Mouse (Mus musculus) liver, embryonic 14.5 days (tissue): Measurements from ENCODE around the gene Cnga4. TPM values are rescaled to one million over a fixed set of nuclear protein-coding genes. Genes with fewer than 3 reads are reported as not detected.

Experiments used
- ATAC-seq: fragments of 200-750 bp; cut with Nextera tagmentation; 2 replicates; pipeline ENCODE4 v1.8.0; 2017; ENCODE audit warnings: moderate number of reproducible peaks, mild to moderate bottlenecking, moderate library complexity; ENCODE audit not compliant: insufficient read depth
- DNase-seq, 3 experiments: peaks; one replicate each; pipeline ENCODE4 v3.0.0-alpha.2; 2012 to 2013; ENCODE audit warnings: low read depth in 3 of 3, low spot score in 3 of 3
- H3K27ac ChIP-seq: fragments of 300-500 bp; sonication (generic); 2 replicates; pipeline ENCODE4 v1.5.1; 2014; ENCODE audit warnings: moderate library complexity, mild to moderate bottlenecking, control low read depth, inconsistent platforms
- H3K27me3 ChIP-seq: fragments of 300-500 bp; sonication (generic); 2 replicates; pipeline ENCODE4 v1.6.1; 2014; ENCODE audit warnings: mild to moderate bottlenecking, low read length, moderate library complexity; ENCODE audit not compliant: control insufficient read depth, insufficient read depth
- H3K36me3 ChIP-seq: fragments of 300-500 bp; sonication (generic); replicated peaks from 2 replicates; pipeline ENCODE4 v1.6.1; 2014; ENCODE audit warnings: low read depth; ENCODE audit not compliant: control insufficient read depth, insufficient read depth
- H3K4me1 ChIP-seq, 2 experiments: fragments of 200-500 bp in 1 of 2; fragments of 300-500 bp in 1 of 2; sonication (generic) in 1 of 2; replicated peaks; 2 replicates each; pipeline ENCODE4 v1.6.1; 2012 to 2014; ENCODE audit warnings: antibody characterized with exemption in 1 of 2, inconsistent platforms in 1 of 2, low read length in 1 of 2; ENCODE audit not compliant: control insufficient read depth in 2 of 2, insufficient read depth in 2 of 2
- H3K4me2 ChIP-seq: fragments of 300-500 bp; sonication (generic); 2 replicates; pipeline ENCODE4 v1.6.1; 2014; ENCODE audit warnings: low read depth, mild to moderate bottlenecking, control low read depth, moderate library complexity
- H3K4me3 ChIP-seq, 2 experiments: fragments of 200-500 bp in 1 of 2; fragments of 300-500 bp in 1 of 2; sonication (generic) in 1 of 2; 2 replicates each; pipeline ENCODE4 v1.5.1; 2012 to 2014; ENCODE audit warnings: low read depth in 2 of 2, low read length in 2 of 2, mild to moderate bottlenecking in 2 of 2, control low read depth in 1 of 2, inconsistent platforms in 1 of 2, moderate library complexity in 1 of 2; ENCODE audit not compliant: insufficient read depth in 1 of 2
- H3K9ac ChIP-seq: fragments of 300-500 bp; sonication (generic); replicated peaks from 2 replicates; pipeline ENCODE4 v1.6.1; 2014; ENCODE audit warnings: mild to moderate bottlenecking, control low read depth, moderate library complexity
- H3K9me3 ChIP-seq: fragments of 300-500 bp; sonication (generic); 2 replicates; pipeline ENCODE4 v1.6.1; 2016; ENCODE audit warnings: low read length, mixed read lengths; ENCODE audit not compliant: control insufficient read depth
- CTCF ChIP-seq: IDR thresholded peaks from 2 replicates; pipeline ENCODE4 v1.5.1; 2016; ENCODE audit warnings: antibody characterized with exemption, low read depth, control low read depth
- EP300 ChIP-seq: IDR thresholded peaks from 2 replicates; pipeline ENCODE4 v1.6.1; 2016; ENCODE audit warnings: antibody characterized with exemption, low read depth
- WGBS: fragments of 180-500 bp; shearing (Covaris S2); extraction: QIAGEN DNeasy Blood & Tissue Kit; methylation state at CpG from one replicate; pipeline ENCODE4 v1.1.7; 2014; ENCODE audit not compliant: insufficient replicate concordance; 5-methylcytosine and 5-hydroxymethylcytosine counted together
- polyA plus RNA-seq, 2 experiments: library from polyadenylated mRNA; depleted of rRNA in 1 of 2; stranded (reverse) in 1 of 2; unstranded in 1 of 2; fragments of >200 nt; fragmentation: Nextera tagmentation in 1 of 2; extraction: Ambion mirVana in 1 of 2; gene quantifications; 2 replicates each; pipeline versions ENCODE4 v1.2.1 to v1.2.3; 2012 to 2014

The Cnga4 gene
- polyA plus RNA-seq, 2 experiments, result 0.02 TPM; not detected in 1

DNA sequence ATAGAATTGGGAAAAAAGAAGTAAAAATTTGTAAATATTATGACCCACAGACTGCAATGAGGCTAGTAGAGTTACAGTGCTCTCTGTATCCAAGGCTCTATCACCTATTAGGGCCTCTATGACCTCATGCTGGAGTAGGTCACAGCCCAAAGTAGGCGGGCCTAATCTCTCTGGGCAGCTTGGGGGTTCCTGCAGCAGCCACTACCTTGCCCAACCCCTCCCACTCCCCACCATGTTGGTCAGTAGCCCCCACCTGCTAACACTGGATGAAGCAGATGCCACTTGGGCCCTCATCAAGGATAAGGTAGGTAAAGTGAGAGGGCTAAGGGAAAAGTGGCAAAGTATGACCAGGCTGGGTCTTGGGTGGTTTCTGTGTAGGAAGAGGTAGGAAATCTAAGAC, 29.5 kb upstream of the Cnga4 start, which contains the start of gene Gm5901:
Gene Gm5901 (plus strand): TSS at position 173 of the 400 bp plus-strand sequence.
- no peak for TF ChIP-seq EP300
- no peak for TF ChIP-seq CTCF
- 56% methylated on average over 1 of the region's 1 CpGs for WGBS
- no peak within 1 kb of the TSS for H3K4me3 ChIP-seq
- peaks cover 0 to 2% of the 10 kb centered on the region in 2 experiments; a peak in 2 of 4 replicates for H3K4me1 ChIP-seq
- no peak within 1 kb of the TSS for H3K4me2 ChIP-seq
- no peak within 1 kb of the TSS for H3K9ac ChIP-seq
- H3K9me3 ChIP-seq, result no peaks in the 10 kb centered on the region
- no peak for DNase-seq
- no peak for ATAC-seq
- H3K27ac ChIP-seq, result no peak within 1 kb of the TSS
- 0 out of 2 replicates have a peak, but pooled peaks cover 3% of the 10 kb centered on the region for H3K36me3 ChIP-seq
- H3K27me3 ChIP-seq, result no peaks in the 10 kb centered on the region

DNA sequence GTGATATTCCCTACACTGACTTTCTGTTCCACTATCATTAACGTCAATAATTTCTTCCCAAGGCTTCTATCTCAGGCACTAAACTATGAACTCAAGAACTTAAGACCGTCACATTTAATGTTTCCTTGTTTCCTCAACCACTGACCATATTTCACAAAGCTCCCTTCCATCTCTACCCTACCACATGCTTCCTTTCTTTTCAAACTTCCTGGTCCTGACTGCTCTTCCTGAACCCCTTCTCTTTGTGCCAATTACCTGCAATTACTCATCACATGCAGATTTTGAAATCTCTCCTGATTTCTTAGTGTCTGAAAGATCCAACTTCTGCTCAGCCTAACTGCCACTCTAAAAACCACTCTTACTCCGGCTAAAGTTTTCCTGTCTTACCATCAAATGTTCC, 24.0 kb upstream of the Cnga4 start:
- Histone ChIP-seq H3K4me2 (no peak overlapping the region), H3K9ac (no peak overlapping the region), H3K36me3 (peaks cover 14% of the 10 kb centered on the region), H3K27ac (no peak overlapping the region), H3K4me3 (no peak overlapping the region), H3K4me1 (no peaks in the 10 kb centered on the region), H3K9me3 (no peaks in the 10 kb centered on the region), H3K27me3 (no peaks in the 10 kb centered on the region)
- TF ChIP-seq CTCF (no peak), EP300 (no peak)
- ATAC-seq, result no peak
- 78% methylated on average over 3 of the region's 3 CpGs for WGBS
- no peak for DNase-seq

DNA sequence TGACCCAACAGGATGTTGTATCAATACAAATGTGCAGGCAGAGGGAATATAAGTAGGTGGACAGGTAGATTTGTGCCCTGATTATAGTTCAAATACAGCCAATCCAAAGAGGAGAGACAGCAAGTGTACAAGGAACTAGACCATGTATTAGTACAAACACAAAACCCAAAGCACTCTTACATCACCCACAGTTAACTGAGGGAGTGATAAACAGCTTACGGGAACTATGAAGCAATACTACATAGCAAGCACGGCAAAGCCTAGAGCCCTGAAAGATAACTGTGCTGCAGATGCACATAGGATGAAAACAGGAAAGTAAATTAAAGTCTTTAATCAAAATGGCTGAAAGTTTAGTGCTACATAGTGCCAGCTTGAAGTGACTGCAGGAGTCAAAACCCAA, 16.7 kb upstream of the Cnga4 start:
- no peak overlapping the region for H3K27ac ChIP-seq
- ATAC-seq (no peak), DNase-seq (no peak)
- H3K4me1 ChIP-seq, result no peaks in the 10 kb centered on the region
- 80% methylated on average over 2 of the region's 2 CpGs for WGBS
- no peak overlapping the region for H3K9ac ChIP-seq
- no peak overlapping the region for H3K4me2 ChIP-seq
- peaks cover 12% of the 10 kb centered on the region for H3K36me3 ChIP-seq
- H3K9me3 ChIP-seq, result no peaks in the 10 kb centered on the region
- H3K27me3 ChIP-seq, result no peaks in the 10 kb centered on the region
- no peak for TF ChIP-seq EP300
- TF ChIP-seq CTCF, result no peak
- no peak overlapping the region for H3K4me3 ChIP-seq

GRCm38 (mm10) chr7:105390236-105390635, 14.1 kb upstream of the Cnga4 start:
- H3K27ac ChIP-seq, result no peak overlapping the region
- H3K27me3 ChIP-seq, result no peaks in the 10 kb centered on the region
- ATAC-seq (no peak), DNase-seq (no peak)
- no peak for TF ChIP-seq CTCF
- TF ChIP-seq EP300, result no peak
- H3K9me3 ChIP-seq, result no peaks in the 10 kb centered on the region
- H3K36me3 ChIP-seq, result peaks cover 6% of the 10 kb centered on the region
- no peak overlapping the region for H3K4me3 ChIP-seq
- H3K4me2 ChIP-seq, result no peak overlapping the region
- 61% methylated on average over 2 of the region's 2 CpGs for WGBS
- no peak overlapping the region for H3K9ac ChIP-seq
- no peaks in the 10 kb centered on the region for H3K4me1 ChIP-seq

DNA sequence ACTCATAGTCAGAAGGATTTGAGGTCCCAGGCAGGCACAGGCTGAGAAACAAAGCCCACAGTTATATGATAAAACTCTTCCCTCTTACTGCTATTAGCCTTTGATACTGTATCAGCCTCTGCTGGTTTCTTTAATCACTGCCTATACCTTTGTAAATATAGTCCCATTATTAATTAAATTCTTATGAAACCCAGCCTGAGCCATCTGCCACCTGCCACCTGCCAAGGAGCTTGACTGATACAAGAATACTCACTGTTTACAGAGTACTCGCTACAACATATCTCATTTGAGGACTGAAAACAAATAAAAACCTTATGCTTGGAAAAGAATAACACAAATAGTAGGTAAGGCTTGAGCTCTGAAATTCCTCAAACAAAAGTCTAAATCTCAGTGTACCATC, 9.8 kb upstream of the Cnga4 start:
- Histone ChIP-seq H3K27ac (no peak overlapping the region), H3K4me2 (no peak overlapping the region), H3K27me3 (no peaks in the 10 kb centered on the region), H3K4me1 (peaks cover 3 to 7% of the 10 kb centered on the region in 2 experiments; a peak in 3 of 4 replicates), H3K4me3 (no peak overlapping the region), H3K9ac (no peak overlapping the region), H3K36me3 (no peaks in the 10 kb centered on the region; the same call in 1 of the 2 replicates), H3K9me3 (no peaks in the 10 kb centered on the region)
- no peak for TF ChIP-seq CTCF
- TF ChIP-seq EP300, result no peak
- 78% methylated on average over 1 of the region's 1 CpGs for WGBS
- no peak for ATAC-seq
- no peak for DNase-seq
